Mouse (Mus musculus): ENCODE results near the gene Shc1.

Shc1 gene

DNA sequence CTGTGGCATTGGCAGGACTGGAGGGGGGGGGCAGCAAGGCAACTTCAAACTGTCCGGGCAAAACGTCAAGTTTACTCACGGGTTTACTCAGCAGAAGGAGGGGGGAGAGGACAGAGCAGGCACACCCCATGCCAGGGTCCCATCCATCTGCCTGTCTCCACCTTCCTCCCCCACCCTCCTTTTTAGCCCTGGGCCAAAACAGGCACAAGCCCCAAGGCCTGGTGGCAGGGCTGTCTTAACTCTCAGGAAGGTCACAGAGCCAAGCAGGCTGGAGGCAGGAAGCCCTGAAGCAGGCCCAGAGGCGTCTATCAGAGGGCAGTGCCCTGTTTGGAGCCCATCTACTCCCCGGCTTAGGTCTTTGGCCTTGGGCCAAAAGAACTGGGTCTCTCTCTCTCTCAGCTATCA is 28.1 kb upstream of the Shc1 start:
- DNase-seq (ENCODE audit: low spot score in 2 of 2): peak in 1 of 2 experiments; percentile 54

DNA sequence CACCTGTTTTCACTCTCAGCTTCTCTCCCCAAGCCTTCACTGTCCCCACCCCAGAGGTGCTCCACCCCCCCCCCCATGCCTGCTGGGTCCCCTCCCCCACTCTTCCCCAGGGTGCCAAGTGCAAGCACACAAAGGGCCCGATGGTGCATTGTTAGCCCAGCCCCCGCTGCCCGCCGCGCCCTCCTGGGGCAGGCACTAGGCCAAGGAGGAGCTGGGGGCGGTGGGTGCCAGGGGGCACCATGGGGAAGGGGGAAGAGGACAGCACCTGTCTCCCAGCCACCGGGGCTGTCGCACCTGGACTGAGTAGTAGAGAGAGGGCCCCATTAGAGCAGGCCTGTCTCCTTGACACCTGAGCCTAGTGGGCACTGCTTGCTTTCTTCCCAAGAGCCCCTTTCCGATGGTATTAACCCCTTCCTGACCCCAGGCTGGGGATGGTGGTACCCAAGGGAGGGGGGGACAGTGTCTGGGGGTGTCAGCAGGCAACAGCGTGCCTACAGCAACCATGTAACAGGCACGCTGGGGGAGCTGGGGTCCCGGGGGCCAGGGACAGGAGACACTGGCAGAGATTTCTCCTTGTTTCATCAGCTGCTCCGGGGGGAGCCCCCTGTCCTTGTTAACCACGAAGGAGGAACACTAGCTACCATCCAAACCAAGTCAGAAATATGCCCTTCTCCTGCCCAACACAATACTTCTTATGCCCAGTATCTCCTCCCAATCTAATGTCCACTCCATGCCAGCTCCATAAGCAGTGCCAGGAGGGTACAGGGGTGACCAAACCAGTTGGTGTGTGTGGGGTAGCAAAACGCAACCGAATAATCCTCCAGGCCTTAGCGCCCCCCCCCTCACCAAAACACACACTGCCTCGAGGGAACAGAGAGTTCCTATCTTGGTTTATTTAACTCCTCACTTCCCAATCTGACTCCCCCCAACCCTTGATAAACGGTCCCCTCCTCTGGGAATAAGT is 27.3 kb upstream of the Shc1 start:
- DNase-seq (ENCODE audit: low spot score in 2 of 2): no peak

DNA sequence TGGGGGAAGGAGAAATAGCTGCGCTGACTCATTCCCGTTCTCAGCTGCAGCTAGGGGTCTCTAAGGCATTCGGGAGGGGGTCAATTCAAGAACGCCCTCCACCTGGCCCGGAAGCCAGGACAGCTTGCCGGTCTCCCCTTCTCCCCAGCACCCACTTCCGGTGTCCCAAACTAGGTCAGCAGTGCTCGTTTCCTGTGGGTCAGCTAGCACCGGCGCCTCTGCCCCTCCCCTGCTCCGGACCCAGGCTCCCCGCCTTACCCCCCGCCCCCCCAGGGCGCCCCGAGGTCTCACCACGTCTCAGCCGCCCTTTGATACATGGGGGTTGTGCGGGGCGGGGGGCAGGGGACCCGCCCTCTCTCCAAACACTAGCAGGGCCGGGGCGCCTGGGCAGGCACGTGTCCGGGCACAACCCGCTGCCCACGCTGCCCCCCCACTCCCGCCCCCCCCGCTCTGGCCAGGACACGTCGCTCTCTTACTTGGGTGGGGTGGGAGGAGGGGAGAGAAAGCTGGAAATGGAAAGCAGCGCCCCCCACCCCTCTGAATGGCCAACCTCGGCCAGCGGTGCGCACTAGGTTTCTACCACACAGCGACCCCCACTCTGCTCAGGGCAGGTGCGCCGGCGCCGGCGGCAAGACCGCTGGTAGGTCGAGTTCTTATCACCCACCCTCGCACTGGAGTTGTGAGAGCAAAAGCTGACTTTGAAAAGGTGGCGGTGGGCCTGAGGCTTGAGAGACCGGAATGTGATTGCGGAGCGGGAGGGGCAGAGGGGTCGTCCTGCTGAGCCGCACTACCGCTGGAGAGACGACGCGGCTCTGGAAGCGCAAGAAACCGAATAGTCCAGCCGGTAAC is 26.4 kb upstream of the Shc1 start:
- DNase-seq (ENCODE audit: low spot score in 2 of 2): peak in 1 of 2 experiments; percentile 77

DNA sequence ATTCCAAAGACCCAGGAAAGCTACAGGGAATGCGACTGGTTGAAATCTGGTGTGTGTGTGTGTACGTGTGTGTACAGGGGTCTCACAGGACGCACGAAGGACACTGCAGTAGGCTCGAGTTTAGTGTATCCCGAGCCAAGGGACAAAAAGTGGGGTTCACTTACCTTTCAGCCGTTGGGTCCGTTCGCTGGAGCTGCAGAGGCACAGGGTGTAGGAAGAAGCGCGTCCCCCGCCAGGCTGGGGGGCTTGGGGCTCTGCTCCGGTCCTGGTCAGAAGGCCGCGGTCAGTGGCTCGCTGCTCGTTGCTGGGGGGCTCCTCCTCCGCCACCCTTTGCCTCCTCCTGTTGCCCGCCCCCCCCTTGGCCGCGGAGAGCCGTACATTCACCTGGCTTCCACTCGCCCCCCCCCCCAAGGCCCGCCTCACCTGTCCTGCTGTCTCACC is 25.4 kb upstream of the Shc1 start:
- DNase-seq (ENCODE audit: low spot score in 2 of 2): peak in 1 of 2 experiments; percentile 56

DNA sequence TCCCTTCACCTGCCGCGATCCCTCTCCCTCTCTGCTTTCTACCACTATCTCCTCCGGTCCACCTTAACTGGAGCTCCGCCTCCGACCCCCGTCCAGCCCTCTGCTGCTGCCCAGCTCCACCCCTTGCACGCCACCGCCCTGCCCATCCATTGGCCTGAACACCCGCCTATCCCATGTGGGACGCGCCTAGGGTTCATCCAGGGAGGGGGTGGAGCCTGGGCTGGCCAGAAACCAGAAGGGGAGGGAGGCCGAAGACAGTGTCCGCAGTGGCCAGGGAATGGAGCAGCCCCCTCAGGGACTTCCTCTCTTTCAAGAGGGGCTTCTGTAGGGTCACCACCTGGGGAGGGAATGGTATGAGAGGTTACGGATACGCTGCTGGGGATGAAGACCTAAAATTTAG is 24.6 kb upstream of the Shc1 start:
- peak; percentile 99 for DNase-seq (ENCODE audit: low spot score in 2 of 2)

DNA sequence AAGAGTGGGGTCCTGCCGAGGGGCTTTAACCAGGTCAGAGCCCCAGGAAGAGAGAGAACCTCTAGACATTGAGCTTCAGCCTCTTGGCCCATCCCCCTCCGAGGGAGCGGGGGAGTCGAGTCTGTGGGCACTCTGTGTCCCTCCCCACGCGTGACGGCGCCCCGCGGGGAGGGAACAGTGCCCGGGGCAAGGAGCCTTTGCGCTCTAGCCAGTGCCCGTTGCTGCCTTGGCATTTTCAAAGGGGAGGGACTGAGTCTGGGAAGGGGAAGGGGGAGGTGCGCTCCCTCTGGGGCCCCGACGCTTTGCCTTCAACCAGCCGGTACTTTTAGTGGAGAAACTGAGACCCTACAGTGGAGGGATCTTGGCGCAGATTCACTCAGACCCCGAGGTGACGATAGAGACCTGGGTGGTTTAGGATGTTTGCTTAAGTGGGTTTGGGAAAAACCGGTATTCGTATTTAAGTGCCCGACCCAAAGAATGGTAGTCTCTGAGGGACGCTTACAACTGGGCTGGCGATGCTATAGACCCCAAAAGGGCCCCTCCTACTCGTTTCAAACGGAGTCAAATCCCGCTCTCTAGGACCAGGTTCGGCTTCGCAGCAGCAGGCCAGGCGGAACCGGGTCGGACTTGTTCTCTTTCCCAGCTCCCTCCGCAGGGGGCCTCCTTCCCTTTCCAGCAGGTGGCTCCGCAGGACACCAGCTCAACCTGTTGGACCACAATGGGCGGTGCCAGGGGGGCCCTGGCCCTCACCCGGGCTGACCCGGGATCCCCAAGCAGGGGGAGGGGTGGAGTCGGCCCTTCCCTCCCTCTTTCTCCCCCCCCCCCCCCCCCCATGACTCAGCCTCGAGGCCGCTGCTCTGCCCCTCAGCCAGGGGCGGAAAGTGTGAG is 24.0 kb upstream of the Shc1 start, which contains the start of gene Zbtb7b:
Gene Zbtb7b, minus strand, starts transcription at position 771 of the 888 bp plus-strand sequence.
- peak; percentile 87 for DNase-seq (ENCODE audit: low spot score in 2 of 2)

DNA sequence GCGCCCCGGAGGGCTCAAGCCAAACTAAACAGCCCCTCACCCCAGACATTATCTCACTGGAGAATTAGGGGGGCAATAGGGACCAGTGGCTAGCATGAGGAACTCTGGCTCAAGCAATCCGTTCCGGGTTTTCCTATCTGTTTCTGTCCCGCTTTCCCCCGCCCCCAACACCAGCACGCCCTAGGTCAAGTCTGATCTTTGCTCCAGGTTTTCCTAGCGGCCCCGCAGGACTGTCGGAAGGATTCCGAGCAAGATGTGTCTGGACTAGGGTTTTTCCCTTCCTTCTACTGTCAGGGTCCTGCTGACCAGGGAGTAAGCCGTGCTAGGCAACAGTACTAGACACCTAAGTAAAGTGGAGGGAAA is 23.4 kb upstream of the Shc1 start:
- peak; percentile 73 to 82 for DNase-seq (ENCODE audit: low spot score in 2 of 2)

DNA sequence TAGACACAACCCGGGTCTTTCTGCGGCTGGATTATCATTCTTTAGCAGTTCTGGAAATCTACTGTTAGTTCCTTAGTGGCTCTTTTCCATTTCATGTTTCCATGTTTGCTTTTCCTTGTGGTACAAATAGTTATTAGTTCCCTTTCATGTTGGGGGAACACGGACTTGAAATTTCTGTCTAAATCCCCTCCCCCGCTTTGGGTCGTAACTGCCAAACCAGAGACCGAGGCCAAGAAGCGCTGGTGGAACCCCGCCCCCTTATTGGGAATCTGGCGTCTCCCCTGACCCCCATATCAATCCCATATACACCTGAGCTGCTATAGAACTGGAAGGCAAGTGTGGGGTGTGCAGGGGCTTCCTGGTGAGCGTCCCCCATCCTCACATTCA is 22.8 kb upstream of the Shc1 start:
- no peak for DNase-seq (ENCODE audit: low spot score in 2 of 2)

DNA sequence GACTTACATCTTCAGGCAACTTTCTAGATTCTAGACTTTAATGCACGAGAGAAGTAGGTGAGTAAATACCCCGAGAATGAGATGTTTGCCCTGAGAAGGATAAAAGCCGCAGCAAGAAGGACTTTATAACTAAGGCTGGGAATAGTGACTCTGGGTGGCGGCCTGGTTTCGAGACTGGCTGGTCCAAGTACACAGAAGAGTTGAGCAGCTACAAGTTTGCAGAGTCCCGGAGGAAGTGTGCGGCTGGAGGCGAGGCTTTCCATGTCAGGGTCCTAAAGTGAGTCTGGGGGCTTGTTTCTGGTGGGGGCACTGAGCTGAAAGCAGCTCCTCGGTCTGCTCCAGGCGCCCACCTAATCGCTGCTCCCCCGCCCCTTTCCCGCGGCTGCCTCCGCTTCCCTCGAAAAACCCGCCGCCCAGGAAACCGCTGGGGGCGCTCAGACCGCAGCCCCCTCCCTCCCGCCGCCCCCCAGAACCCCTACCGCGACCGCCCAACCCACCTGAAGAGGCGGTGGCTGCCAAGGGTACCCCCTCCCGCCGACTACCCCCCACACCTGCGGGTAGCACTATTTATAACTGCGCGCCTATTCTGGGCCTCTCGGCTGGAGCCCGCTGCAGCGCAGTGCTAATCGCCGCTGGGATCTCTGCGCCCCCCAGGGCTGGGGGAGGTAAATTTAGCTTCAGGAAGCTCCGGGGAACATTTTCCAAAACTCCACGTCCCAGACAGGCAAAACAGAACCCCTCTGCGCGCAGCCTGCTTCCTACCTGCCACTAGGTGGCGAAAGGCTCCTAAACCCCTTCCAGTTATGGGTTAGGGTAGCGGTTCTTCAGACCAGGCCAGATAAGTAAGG is 22.2 kb upstream of the Shc1 start:
- DNase-seq (ENCODE audit: low spot score in 2 of 2): peak in 1 of 2 experiments; percentile 67

DNA sequence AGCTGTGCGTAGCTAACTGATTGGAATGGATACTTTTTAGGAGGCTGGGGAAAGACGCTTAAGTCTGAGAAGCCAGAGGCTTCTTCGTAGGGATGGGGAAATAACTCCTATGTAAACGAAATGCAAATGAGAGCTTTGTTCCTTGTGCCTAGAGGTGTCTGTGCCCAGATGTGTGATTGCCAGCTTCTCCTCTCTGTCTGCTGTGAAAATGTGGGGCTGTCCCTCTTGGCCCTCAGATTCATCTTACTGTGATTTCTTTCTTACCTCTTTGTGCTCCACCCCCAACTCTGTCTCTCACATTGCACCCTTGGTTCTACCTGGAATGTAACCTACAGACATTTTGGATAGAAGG is 21.6 kb upstream of the Shc1 start:
- DNase-seq (ENCODE audit: low spot score in 2 of 2): no peak

DNA sequence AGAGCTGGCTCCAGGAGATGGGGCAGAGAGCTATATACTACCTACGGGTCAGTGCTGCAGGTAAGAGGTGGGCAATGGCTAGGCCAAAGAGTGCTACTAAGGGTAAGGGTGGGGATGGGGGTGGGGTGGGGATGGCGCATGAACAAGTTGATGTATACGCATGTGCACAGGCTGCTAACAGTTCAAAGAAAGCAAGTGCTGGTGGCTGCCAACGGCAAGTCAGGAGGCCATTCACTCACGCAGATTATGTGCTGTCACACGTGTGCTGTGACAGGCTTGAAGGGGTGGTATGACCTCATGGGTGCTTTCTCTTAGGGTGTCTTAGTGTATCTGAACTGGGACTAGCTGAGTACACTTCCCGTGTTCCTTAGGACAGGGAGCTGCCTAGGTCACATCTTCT is 16.9 kb upstream of the Shc1 start:
- DNase-seq (ENCODE audit: low spot score in 2 of 2): no peak

DNA sequence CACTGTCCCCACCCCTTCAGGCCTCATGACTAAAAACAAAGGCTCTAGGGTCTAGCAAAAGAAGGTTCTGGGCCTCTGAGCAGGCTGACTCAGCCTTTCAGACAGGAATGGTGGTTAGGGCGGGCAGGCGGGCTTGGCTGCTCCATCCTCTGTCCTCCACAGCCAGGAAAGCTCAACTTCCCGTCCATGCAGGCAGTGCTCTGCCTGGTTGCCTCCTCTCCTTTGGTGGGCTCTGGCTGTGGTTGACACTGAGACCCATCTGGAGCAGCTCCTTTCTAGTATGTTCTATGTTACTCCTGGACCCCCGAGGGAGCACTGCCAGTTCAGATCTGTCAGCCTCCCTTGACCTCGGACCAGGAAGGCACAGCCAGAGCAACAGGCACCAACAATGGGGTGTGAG is 15.6 kb upstream of the Shc1 start, which contains the start of gene Lenep:
Gene Lenep, minus strand, starts transcription at position 101 of the 400 bp plus-strand sequence.
- DNase-seq (ENCODE audit: low spot score in 2 of 2): no peak

DNA sequence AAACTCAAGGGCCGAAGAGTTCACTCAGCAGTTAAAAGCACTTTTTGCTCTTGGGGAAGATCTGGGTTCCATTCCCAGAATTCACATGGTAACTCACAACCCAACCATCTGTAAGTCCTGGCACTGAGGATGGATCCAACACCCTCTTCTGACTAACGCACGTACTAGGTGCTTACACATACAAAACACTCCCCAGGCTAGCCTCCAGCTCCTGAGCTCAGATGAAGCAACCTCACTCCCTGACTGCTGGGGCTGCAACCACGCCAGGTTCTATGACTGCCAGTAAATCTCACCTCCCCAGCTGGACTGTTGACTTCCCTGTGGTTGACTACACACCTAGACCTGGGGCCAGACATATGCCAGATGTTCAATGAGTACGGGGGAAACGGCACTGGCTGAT is 11.4 kb upstream of the Shc1 start:
- DNase-seq (ENCODE audit: low spot score in 2 of 2): no peak

DNA sequence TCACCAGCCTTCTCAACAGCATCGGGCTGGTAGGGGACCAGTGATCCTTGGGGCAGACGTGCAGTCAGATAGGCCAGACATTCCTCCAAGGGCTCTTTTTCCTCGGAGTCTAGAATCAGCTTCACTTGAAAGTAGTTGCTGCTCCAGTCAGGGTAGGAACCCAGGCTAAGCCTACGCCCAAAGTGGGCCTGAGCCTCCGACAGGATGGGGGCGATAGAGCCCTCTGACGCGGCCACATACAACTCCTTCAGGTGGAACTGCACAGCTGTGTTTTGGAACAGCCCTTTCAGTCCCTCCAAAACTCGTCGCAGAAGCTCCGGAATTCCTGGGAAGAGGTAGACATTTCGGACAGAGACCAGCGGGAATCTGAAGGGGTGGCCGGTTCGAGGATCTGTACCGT is 9.8 kb upstream of the Shc1 start:
- DNase-seq (ENCODE audit: low spot score in 2 of 2): no peak

DNA sequence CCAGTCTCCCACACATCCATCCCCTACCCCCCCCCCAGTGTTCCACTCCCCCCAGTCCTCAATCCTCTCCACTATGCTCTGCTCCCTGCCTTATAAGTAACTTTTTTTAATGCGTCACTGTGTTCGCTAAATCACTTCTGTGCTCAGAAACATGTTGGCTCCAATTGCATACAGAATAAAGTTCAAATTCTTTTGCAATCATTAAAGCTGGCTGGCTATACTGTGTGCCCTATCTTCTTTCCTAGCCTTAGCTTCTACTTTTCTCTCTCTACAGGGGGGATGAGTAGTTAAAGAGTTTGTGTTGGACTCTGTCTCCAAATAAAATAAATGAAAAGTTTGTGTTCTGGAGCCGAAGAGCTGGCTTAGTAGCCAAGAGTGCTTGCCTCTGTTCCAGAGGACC is 8.5 kb upstream of the Shc1 start:
- DNase-seq (ENCODE audit: low spot score in 2 of 2): no peak

DNA sequence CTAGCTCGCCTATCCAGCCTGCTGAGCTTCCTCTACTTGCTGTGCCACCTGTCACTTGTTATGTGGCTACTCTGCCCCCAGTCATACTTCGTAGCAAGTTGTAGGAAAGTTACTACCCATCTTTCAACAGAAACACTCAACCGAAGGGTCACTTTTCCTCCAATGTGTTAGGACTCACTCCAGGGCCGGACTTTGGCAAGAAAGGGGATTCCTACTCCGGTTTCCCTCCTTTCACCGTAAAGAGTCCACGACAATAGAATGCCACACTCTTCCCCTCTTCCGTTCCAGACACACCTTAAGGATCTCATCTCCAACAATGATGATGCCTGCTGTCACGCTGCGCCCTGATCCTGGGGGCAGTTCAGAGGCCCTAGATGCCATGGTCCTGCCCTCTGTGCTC is 7.4 kb upstream of the Shc1 start:
- DNase-seq (ENCODE audit: low spot score in 2 of 2): no peak

DNA sequence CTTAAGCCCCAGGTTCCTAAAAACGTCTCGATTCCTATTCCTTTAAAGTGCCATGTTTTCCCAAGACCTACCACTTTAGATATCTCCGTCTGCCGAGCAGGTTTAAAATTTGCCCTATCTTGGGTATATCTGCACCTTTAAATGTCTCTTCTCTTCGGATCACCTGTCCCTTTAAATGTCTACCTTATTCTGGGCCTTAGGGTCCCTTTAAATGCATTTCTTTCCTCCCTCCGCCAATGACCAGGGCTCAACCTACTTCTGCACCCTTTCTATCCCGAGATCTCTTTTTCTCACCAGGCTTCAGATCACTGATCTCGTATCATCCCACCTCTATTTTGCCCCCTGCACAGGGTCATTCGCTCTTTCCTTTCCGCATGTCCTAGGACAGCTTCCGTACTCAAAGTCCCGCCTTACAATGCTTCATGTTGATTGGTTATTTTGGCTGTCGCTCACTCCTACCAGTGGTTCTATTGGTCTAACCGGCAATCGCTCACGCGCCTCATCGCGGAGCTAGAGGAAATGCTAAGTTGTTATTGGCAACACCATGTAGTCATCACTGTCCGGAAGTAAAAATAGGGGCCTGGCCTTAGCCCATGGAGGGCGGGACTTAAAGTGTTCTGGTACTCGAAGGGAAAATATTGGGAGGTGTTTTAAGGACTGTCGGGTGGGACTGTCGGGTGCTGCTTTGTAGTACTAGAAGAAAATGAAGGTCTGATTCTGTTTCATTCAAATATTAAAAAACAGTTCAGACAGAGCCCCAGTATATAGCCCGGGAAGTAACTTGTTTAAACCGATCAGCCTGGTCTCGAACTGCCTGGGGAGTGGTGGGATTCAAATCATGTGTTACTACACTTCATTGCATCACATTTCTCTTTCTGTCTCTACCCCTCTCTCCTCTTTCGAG is 6.5 kb upstream of the Shc1 start, which contains the start of gene Flad1:
Gene Flad1, minus strand, starts transcription at position 381 of the 904 bp plus-strand sequence.
- peak; percentile 99 to 100 for DNase-seq (ENCODE audit: low spot score in 2 of 2)

DNA sequence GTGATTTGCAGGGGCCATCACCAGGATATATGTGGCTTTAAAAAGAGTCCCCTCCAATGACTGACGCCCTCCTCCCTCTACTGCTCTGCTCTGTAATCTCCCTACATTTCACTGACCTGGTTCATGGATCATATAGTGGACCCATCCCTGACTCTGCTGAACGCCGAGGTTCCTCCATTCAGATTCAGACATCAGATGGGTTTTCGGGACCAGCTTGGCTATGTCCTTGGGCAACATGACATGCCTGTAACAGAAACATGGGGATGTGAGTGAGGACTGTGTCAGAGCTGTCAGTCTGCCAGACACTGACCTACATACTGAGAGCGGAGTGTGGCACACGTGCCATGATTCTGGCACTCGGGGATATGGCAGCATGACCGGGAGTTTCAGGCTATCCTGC is 2.1 kb upstream of the Shc1 start:
- DNase-seq (ENCODE audit: low spot score in 2 of 2): no peak

DNA sequence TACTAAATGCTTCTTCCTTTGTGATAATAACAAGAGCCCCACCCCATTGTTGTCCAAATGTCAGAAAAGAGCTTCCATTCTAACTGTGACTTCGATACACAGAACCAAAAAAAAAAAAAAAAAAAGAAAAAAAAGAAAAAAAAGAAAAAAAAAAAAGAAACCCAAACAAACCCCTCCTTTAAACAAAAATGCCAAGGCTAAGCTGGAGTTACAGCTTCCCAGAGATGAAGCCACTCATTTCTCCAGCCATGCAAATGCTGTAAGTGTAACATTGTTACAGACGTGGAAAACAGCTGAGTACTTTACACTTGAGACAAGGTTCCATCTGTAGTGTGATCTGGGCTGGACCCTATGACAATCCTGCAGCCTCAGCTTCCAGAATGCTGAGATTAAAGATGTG is 1.1 kb upstream of the Shc1 start:
- DNase-seq (ENCODE audit: low spot score in 2 of 2): no peak

DNA sequence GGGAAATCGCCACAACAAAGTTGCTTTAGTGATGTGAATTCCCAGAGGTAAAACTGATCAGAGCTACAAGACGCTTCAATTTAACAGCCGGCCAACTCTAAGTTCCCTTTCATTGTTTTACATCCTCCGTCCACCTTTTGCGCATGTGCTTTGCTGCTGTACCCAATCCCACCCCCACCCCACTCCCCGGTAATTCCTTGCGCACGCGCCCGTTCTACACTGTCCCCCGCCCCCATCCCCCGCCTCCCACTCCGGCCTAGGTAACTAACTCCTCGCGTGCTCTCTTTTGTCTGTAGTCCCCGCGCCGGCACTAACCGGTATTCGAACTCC is 438 bp upstream of the Shc1 start:
- no peak for DNase-seq (ENCODE audit: low spot score in 2 of 2)

All from urinary bladder, postnatal 36 days (tissue).